Mouse (Mus musculus): Measurements from ENCODE around the gene Tmtc1.

Tmtc1 gene

DNA sequence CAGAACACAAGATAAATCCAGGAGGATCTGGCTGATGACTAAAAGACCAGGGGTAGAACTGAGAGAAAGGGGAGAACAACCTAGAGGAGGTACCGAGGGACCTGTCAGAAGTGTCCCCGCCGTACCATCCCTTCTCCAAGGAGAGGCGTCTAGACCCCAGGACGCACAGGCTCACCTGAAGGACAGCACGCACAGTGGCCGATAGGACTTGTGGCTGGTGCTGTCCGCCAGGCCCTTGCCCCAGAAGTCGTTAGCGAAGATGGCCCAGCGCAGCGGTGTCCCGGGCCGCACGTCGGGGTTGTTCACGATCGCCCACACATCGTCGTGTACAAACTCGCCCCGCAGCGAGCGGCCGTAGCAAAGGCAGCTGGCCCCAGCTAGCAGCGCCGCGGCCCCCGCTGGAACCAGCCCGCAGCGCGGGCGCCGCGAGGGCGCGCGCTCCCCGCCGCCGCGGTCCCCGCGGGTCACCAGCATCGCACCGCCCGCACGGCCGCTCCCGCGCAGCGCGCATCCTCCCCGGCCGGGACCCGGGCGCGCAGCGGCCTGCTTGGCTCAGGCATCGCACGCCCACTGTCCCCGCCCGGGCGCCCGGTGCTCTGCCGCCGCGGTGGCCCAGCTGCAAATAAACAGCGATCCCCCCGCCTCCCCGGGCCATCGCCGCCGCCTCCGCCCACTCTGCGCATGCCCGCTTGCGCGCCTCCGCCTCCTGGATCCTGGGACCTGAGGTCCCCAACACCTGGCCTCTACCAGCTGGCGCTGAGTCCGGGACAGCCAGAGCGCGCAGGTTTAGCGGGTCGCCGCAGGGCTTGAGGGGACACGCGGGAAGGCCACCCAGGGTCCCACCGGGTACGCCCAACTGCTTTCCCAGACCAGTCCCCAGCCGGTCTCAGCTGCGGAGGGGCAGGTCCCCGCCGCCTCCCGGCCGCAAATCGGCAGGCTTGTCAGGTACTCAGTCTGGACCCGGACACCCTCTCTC is at the start of gene Tmtc1:
Gene Tmtc1, minus strand, starts transcription at position 664 of the 976 bp plus-strand sequence.
- DNase-seq (ENCODE audit: low read depth in 2 of 2, low spot score in 2 of 2): no peak

DNA sequence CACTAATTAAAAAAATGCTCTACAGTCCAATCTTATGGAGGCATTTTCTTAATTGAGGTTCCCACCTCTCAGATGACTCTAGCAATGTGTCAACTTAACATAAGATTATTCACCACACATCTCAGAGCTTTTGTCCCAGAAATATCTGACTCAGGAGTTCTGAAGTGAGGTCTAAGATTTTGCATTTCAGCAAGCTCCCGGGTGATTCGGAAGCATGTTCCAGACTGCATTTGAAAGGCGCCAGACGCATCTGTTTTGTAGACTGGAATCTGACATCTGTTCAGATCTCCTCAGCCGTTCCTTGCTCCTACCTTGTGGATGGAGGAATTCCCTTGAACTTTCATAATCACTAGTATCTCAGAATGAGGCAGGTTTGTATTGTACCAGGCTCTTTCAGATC is 47.7 kb upstream of the Tmtc1 start:
- DNase-seq (ENCODE audit: low read depth in 2 of 2, low spot score in 2 of 2): no peak

DNA sequence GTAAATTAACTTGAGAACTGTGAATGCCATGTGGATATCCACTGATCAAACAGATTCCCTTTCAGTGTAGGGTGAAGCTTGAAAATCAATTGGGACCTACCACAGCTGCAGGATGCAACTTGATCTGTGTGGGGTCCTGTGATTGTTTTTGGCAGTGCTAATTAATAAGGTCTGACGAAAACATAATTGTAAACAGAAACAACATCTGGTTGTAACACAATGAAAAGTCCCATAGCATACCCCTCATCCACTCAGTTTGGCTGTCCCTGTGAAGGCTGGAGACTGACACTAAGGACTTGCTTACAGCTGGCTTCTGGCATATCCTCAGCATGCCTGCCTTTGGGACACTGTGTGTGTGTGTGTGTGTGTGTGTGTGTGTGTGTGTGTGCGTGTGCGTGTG is 42.6 kb upstream of the Tmtc1 start:
- DNase-seq (ENCODE audit: low read depth in 2 of 2, low spot score in 2 of 2): no peak

DNA sequence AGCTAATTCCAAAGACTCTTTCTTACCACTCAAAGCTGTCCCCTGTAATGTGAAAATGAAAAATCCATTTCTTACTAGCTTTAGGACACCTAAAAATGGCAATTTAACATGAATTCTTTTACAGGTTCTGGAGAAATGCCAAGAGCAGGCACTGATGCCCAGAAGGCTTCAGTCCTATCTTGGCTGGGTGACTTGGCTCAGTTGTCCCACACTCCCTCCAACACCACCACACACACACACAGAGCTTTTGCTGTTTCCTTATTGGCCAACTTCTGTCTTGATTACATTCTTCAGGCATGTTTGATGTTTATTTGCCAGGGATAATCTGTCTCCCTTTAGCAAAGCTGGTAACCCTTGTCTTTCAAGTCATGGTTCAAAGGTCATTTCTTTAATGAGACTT is 37.7 kb upstream of the Tmtc1 start:
- DNase-seq (ENCODE audit: low read depth in 2 of 2, low spot score in 2 of 2): no peak

DNA sequence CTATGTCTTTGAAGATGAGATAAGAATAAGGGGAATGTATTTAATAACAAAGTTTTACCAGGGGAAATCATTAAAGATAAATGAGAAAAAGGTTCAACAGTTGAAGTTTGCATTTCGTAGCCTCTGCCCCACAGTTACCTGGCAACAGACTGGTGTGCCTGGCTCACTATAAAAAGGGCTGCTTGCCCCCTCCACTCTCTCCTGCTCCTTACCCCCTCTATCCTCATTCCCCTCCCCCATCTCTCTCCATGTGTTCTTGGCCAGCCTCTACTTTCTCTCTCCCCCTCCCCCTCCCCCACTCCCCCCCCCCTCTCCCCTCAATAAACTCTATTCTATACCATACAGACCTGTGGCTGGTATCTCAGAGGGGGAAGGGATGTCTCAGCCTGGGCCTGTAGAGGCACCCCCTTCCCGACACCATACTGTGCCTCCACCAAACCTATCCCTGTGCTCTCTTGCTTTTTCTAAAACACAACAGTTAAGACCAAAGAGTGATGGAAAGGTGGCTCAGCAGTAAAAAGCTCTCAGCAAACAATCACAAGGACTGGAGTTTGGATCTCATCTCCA is 35.6 kb upstream of the Tmtc1 start:
- DNase-seq (ENCODE audit: low read depth in 2 of 2, low spot score in 2 of 2): no peak

DNA sequence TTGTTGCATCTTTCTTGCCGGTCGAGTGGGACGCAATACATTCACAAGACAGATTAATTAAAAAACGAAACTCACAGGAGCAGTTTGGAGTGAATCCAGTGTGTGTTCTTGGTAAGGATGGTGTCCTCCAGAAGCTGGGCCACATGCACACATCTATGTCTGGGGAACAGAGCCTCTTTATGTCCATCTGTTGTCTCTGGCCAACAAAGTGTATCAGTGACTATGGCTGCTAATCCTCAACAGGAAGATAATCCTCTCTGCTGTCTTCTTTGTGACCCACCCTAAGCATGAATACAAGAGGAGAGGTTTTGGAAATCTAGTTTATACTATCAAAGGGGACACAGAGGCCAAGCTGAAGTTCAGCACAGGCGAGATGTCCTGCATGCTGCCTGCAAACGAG is 34.2 kb upstream of the Tmtc1 start:
- DNase-seq (ENCODE audit: low read depth in 2 of 2, low spot score in 2 of 2): no peak

DNA sequence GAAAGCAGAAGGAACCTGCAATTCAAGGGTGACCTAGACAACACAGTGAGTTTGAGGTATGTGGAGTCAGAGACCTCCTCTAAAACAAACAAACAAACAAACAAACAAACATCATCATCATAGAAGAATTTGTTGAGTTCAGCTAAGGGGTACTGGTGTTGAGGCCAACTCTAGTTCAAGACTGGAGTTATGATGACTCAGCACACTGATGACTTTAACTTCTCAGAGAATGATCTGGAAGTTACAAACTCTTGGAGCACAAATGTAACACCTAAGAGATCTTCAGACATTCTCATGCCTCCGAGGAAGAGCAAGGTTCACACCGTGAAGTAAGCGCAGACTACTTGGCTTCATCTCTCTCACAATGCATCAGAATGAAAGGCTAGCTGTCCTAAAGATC is 28.1 kb upstream of the Tmtc1 start:
- no peak for DNase-seq (ENCODE audit: low read depth in 2 of 2, low spot score in 2 of 2)

DNA sequence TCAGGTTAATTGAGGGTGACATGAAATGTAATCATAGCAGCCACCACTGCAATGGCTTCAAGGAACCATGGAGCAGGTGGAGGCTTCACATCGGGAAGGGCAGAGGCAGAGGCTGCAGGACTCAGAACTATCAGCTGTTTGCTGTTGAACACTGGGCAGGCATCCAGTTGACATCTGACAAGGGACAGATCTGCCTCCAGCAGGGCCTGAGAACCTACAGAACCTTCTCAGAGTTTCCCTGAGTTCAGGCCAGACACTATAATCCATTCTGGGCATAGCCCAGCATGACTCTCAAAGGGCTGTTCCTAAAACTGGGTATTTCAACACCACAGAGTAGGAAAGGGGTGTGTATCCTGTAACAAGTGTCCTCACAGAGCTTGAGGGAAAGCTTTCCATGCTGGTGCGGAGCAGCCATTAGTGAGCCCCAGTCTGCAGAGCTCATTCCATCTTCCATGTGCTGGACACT is 23.8 kb upstream of the Tmtc1 start:
- no peak for DNase-seq (ENCODE audit: low read depth in 2 of 2, low spot score in 2 of 2)

DNA sequence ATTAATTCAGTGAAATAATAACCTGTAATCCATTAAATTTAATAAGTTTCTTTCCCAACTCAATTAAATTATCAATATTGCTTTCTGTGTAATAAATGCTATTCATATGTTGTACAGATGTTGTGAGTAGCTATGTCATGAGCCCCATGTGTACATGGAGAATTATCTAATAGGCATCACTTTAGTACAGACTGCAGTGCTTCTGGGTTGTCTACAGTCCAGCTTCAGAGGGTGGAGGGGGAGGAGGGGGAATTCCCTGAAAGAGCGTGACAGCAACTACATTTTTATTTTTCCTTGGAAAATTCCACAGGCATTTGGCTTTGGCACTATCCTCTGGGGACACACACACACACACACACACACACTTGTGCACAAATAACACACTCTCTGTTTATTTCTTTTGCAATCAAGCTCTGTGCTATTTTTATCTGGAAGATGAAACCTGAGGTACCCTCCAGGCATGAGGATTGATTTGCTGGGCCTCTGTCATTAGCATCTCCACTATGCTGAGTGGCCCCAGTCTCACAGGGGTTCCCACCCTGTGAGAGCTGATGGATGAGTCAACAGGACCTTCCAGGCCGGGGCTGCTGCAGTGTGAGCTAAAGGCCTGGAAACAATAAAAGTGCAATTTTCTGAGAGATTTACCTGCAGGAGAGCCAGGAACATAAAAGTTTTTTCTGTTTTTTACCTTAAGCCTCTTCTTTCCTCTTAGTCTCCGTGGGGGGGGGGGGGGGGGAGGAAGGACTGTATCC is 23.2 kb upstream of the Tmtc1 start:
- DNase-seq (ENCODE audit: low read depth in 2 of 2, low spot score in 2 of 2): no peak

DNA sequence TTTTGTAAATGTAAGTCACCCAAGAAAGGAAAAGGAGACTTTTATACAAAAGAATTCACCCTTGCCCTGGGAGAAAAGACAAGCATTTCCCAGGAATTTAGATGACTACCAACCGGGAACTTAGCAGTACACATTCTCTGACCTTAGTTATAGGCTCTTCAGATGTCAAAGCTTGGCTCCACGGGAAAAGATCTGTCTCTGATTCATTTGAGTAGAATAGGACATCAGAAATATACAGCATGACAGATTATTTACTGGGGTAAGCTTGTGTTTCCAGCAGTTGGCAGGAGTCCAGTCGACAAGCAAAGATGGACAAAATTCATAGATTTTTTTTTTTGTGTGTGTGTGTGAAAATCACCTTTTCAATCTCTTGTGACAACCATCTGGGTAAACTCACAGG is 15.4 kb upstream of the Tmtc1 start:
- DNase-seq (ENCODE audit: low read depth in 2 of 2, low spot score in 2 of 2): no peak

DNA sequence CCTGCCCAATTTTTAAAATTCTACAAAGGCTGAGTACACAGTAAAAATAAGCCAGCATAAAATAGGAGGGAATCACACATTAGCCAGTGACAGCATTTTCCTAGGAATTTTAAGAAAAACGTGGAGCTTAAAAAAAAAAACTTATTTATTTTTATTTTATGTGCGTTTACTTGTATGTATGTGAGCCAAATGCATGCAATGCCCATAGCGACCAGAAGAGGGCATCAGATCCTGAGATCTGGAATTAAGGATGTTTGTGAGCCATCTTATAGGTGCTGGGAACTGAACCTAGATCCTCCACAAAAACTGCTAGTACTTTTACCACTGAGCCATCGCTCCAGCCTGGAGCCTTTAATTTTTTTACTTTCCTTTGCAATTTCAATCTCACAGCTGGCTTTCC is 11.3 kb upstream of the Tmtc1 start:
- no peak for DNase-seq (ENCODE audit: low read depth in 2 of 2, low spot score in 2 of 2)

DNA sequence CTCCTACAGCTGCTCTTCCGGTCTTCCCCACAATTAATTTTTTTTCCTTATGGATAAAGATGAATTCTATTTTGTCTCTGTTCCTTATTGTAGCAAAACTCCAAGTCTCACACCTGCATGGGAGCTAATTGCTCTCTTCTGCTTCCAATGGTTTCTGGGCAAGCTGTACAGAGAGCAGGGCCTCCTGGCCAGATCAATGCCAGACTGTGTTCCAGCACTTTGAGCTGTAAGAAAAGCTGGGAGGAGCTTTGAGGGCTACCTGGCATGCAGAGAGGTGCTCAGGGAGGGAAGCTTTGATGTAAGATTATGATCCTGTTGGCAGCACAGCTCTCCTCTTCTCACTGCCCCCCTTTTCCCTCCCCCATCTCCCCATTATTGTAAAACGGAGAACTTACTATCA is 10.6 kb upstream of the Tmtc1 start:
- DNase-seq (ENCODE audit: low read depth in 2 of 2, low spot score in 2 of 2): no peak

DNA sequence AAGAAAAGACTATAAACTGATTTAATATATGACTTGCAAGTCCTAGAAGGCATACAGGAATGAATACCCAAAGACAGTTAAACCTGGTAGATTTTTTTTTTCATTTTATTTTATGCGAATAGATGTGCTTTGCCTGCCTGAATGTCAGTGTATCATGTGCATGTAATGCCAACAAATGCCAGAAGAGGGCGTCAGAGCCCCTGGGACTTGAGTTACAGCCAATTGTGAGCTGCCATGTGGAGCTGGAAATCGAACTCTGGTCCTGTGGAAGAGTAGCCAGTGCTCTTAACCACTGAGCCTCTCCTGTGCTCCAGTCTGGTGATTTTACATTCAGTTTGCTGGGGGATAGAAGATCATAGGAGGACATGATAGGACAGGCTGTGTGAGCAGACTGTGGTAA is 4.0 kb upstream of the Tmtc1 start:
- DNase-seq (ENCODE audit: low read depth in 2 of 2, low spot score in 2 of 2): no peak

DNA sequence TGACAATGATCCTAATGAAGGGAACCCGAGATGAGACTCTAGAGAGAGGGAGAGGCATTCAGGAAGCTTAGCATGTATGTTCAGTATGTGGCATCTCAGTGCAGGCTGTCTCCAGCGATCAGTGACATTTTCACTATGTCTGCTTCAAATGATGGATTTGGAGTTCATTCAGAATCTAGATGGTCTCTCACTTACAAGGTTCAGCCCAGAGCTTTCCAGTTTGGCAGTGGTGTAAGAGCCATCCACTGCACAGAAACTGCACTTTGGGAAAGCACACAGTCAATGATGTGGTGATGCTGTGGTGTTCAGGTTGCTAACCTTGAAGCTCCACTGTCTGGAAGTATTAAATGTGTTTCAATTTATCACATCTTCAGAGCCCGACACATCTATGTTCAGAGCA is 1.9 kb upstream of the Tmtc1 start:
- DNase-seq (ENCODE audit: low read depth in 2 of 2, low spot score in 2 of 2): no peak

DNA sequence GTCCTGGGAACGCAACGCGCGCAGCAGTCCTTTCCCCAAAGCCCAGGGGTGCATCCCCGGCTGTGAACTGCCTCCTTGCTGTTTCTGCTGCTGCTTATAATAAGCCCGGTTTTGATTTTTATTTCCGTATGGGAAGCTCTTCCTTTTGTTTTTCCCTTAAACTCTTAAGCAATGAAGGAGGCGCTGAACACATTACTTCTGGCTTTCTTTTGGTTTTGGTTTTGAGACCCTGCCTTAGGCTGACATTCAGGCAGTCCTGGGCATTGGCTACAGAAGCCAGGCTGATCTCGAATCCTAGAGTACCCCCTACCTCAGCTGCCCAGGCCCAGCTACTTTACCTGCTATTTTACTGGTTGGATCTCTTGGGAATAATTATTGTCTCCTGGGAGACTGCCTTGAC is 607 bp upstream of the Tmtc1 start:
- DNase-seq (ENCODE audit: low read depth in 2 of 2, low spot score in 2 of 2): no peak

DNA sequence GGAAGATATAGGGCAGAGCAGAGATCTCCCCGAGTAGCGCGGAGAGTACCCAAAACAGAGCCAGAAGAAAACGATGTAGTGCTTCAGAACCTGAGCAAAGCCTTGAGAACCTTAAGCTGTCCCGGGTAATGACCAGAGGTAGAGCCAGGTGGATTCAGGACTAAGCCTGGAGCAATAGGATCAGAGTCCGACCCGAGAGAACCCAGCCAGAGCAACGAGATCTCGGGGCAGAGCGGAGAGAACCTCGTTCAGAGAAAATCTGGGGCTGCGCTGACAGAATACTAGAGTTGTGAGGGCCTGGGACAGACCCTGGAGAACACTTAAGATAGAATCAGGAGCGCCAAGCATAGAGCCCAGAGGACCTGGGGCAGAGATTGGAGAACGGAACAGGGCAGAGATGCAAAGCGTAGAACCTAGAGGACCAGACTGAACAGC is 881 bp downstream of the Tmtc1 start:
- DNase-seq (ENCODE audit: low read depth in 2 of 2, low spot score in 2 of 2): no peak

DNA sequence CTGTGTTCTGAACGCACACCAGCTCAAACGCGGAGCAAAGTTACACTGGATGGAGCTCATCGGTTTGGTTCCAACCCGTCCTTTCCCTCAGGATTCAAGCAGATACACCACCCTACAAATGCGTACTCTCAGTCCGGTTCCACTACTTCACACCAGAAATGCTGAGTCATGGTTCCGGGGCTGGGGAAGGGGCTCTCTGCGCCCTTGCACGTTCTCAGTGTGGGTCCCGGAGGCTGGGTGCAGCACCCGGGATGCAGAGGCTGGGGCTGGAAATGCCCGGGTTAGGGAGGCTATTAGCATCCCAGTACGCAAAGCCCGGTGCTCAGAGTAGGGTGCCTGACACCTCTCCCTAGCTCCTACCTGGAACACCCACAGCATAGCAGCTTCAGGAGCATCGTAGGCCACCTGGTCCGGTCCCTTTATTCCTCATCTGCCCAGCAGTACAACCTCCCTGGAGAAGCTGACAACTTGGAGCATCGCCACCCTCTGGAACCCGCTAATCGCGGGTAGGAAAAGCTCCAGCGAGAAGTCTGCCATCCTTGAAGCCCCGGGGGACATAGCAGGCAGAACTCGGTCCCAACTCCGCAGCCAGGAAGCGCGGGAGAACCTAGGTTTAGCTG is 1.4 kb downstream of the Tmtc1 start:
- DNase-seq (ENCODE audit: low read depth in 2 of 2, low spot score in 2 of 2): no peak

DNA sequence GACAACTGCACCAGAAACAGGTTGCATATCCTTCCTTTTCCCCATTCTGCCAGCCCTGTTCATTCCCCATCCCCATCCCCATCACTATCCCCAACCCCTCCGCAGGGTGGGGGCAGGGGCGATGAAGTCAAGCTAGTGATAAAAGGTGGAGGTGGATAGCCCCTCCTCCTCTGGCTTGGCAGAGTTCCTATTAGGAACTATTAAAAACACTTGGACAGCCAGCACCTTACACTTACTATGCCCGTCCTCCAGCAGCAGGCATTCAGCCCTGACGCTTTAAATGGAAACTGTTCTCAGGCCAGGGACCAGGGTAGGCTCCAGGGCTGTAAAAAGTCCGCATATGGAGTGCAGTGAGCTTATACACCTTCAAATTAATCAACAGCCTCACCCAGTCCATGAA is 2.3 kb downstream of the Tmtc1 start:
- no peak for DNase-seq (ENCODE audit: low read depth in 2 of 2, low spot score in 2 of 2)

DNA sequence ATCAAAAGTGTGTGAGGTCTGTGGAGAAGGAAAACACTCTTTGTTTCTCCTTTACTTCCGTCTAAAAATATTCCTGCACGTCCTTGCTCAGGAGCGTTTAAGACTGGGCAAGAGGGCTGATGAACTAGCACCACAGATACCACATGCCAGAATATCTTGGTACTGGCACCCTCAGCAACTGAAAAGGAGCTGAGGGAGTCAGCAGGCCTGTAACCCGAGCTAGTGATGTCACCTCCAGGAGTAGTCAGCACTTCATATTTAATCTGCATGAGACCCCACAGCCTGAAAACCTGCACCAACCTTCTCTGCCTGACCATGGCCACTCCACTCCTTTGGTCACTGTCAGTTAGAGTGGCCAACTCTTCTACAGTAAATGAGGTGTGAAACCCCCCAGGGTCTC is 5.1 kb downstream of the Tmtc1 start:
- DNase-seq (ENCODE audit: low read depth in 2 of 2, low spot score in 2 of 2): no peak

DNA sequence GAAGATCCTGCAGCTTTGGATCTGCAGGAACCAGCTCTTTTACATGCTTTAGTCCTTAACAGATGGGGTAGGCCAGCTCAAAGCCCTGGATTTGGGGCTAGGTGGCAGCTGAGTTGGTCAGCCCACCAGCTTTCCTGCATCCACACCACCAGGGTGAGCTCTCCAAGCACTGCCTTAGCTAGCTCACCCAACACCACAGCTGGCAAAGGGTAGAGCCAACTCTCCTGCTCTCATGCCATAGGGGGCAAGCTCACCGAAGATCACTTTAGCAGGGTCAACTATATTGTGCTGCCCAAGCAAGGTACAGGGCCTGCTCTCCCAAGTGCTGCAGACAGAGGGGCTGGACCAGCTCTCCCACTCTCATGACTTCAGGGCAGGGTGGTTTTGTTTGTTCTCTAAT is 6.6 kb downstream of the Tmtc1 start:
- no peak for DNase-seq (ENCODE audit: low read depth in 2 of 2, low spot score in 2 of 2)

DNA sequence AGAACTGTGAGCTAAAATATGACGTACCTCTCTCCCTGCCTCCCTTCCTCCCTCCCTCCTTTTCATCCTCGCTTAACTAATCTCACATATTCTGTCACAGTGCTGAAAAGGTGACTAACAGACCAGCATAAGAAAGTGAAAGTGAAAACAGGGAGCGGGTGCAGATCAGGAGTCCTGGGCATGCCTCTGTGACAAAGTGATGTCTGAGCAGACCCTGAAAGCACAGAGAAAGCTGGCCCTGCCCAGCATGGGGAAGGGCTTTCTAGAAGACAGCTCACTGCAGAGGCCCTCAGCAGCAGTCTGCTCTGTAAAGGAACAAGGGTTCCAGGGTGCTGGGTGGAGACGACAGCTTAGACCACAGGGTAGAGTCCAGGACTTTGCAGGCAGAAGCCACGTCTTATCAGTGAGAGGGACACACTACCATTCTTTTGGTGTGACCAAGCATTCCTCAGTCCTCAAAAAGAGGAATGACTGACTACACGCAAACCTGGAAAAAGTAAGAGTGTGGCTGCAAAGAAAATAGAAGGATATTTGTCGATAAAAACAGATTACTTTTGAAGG is 7.7 kb downstream of the Tmtc1 start:
- no peak for DNase-seq (ENCODE audit: low read depth in 2 of 2, low spot score in 2 of 2)
